Mouse (Mus musculus): ENCODE measurements at regions not wholly inside any gene's neighbourhood (a gene's known extent, or its start where the extent isn't known, plus 50 kb on each side); places are given as distances from the start of the nearest gene placed in this dataset.

- Histone ChIP-seq H3K9me3 (ENCODE audit: control insufficient read depth, low read length) (no peaks in the 10 kb centered on the region), H3K4me3 (ENCODE audit: low read depth, low read length) (no peak overlapping the region), H3K36me3 (ENCODE audit: control insufficient read depth, insufficient read depth, low read length) (no peaks in the 10 kb centered on the region), H3K9ac (replicated peaks; ENCODE audit: low read depth, low read length) (no peak overlapping the region), H3K27ac (ENCODE audit: low read depth, low read length) (no peak overlapping the region), H3K4me2 (ENCODE audit: low read depth, low read length) (no peak overlapping the region), H3K4me1 (ENCODE audit: control insufficient read depth, insufficient read depth, low read length) (no peaks in the 10 kb centered on the region), H3K27me3 (ENCODE audit: control insufficient read depth, insufficient read depth, low read length) (no peaks in the 10 kb centered on the region)
- 90% methylated on average over 1 of the region's 1 CpGs for WGBS
- ATAC-seq (ENCODE audit: low read depth) = no peak
Measured at GRCm38 (mm10) chr6:107378489-107378888, 151.1 kb upstream of the Lrrn1 start.

- Histone ChIP-seq H3K4me1 (ENCODE audit: control insufficient read depth, insufficient read depth, low read length) (no peaks in the 10 kb centered on the region), H3K9ac (replicated peaks; ENCODE audit: low read depth, low read length) (no peak overlapping the region), H3K27ac (ENCODE audit: low read depth, low read length) (no peak overlapping the region), H3K36me3 (ENCODE audit: control insufficient read depth, insufficient read depth, low read length) (no peaks in the 10 kb centered on the region), H3K4me3 (ENCODE audit: low read depth, low read length) (no peak overlapping the region), H3K9me3 (ENCODE audit: control insufficient read depth, low read length) (no peaks in the 10 kb centered on the region), H3K27me3 (ENCODE audit: control insufficient read depth, insufficient read depth, low read length) (no peaks in the 10 kb centered on the region), H3K4me2 (ENCODE audit: low read depth, low read length) (no peak overlapping the region)
- no peak for ATAC-seq (ENCODE audit: low read depth)
- 33% methylated on average over 1 of the region's 1 CpGs for WGBS
Measured at GRCm38 (mm10) chr6:107380621-107381020, 148.9 kb upstream of the Lrrn1 start.

- no peaks in the 10 kb centered on the region for H3K27me3 ChIP-seq (ENCODE audit: control insufficient read depth, insufficient read depth, low read length)
- 24% methylated on average over 7 of the region's 7 CpGs for WGBS
- H3K4me1 ChIP-seq (ENCODE audit: control insufficient read depth, insufficient read depth, low read length) = no peaks in the 10 kb centered on the region
- ATAC-seq (ENCODE audit: low read depth) = peak; percentile 90
- H3K27ac ChIP-seq (ENCODE audit: low read depth, low read length) = peak overlapping the region; percentile 3; the same call in 1 of the 2 replicates
- no peak overlapping the region for H3K4me3 ChIP-seq (ENCODE audit: low read depth, low read length)
- H3K4me2 ChIP-seq (ENCODE audit: low read depth, low read length) = no peak overlapping the region
- no peaks in the 10 kb centered on the region for H3K36me3 ChIP-seq (ENCODE audit: control insufficient read depth, insufficient read depth, low read length)
- H3K9ac ChIP-seq (replicated peaks; ENCODE audit: low read depth, low read length) = no peak overlapping the region
- H3K9me3 ChIP-seq (ENCODE audit: control insufficient read depth, low read length) = no peaks in the 10 kb centered on the region
Measured at GRCm38 (mm10) chr6:107386094-107386678, 143.4 kb upstream of the Lrrn1 start.

GRCm38 (mm10) chr6:107389892-107390291, 139.7 kb upstream of the Lrrn1 start:
- Histone ChIP-seq H3K9ac (replicated peaks; ENCODE audit: low read depth, low read length) (no peak overlapping the region), H3K27me3 (ENCODE audit: control insufficient read depth, insufficient read depth, low read length) (no peaks in the 10 kb centered on the region), H3K36me3 (ENCODE audit: control insufficient read depth, insufficient read depth, low read length) (no peaks in the 10 kb centered on the region), H3K4me1 (ENCODE audit: control insufficient read depth, insufficient read depth, low read length) (no peaks in the 10 kb centered on the region), H3K9me3 (ENCODE audit: control insufficient read depth, low read length) (no peaks in the 10 kb centered on the region), H3K4me2 (ENCODE audit: low read depth, low read length) (no peak overlapping the region), H3K4me3 (ENCODE audit: low read depth, low read length) (no peak overlapping the region), H3K27ac (ENCODE audit: low read depth, low read length) (no peak overlapping the region)
- ATAC-seq (ENCODE audit: low read depth) = no peak
- WGBS = 43% methylated on average over 3 of the region's 3 CpGs

- Histone ChIP-seq H3K4me1 (ENCODE audit: control insufficient read depth, insufficient read depth, low read length) (no peaks in the 10 kb centered on the region), H3K27ac (ENCODE audit: low read depth, low read length) (no peak overlapping the region), H3K27me3 (ENCODE audit: control insufficient read depth, insufficient read depth, low read length) (no peaks in the 10 kb centered on the region), H3K4me3 (ENCODE audit: low read depth, low read length) (no peak overlapping the region), H3K36me3 (ENCODE audit: control insufficient read depth, insufficient read depth, low read length) (no peaks in the 10 kb centered on the region), H3K9me3 (ENCODE audit: control insufficient read depth, low read length) (no peaks in the 10 kb centered on the region), H3K4me2 (ENCODE audit: low read depth, low read length) (no peak overlapping the region), H3K9ac (replicated peaks; ENCODE audit: low read depth, low read length) (no peak overlapping the region)
- no peak; the same call in 1 of the 2 replicates for ATAC-seq (ENCODE audit: low read depth)
- WGBS = 32% methylated on average over 2 of the region's 2 CpGs
Measured at GRCm38 (mm10) chr6:107394611-107395010, 135.0 kb upstream of the Lrrn1 start.

GRCm38 (mm10) chr6:107415766-107416165, 113.8 kb upstream of the Lrrn1 start:
- H3K4me2 ChIP-seq (ENCODE audit: low read depth, low read length) = no peak overlapping the region
- no peak overlapping the region for H3K4me3 ChIP-seq (ENCODE audit: low read depth, low read length)
- no peak overlapping the region for H3K27ac ChIP-seq (ENCODE audit: low read depth, low read length)
- no peak overlapping the region for H3K9ac ChIP-seq (replicated peaks; ENCODE audit: low read depth, low read length)
- H3K27me3 ChIP-seq (ENCODE audit: control insufficient read depth, insufficient read depth, low read length) = no peaks in the 10 kb centered on the region
- H3K9me3 ChIP-seq (ENCODE audit: control insufficient read depth, low read length) = no peaks in the 10 kb centered on the region
- 82% methylated on average over 4 of the region's 4 CpGs for WGBS
- no peaks in the 10 kb centered on the region for H3K4me1 ChIP-seq (ENCODE audit: control insufficient read depth, insufficient read depth, low read length)
- H3K36me3 ChIP-seq (ENCODE audit: control insufficient read depth, insufficient read depth, low read length) = no peaks in the 10 kb centered on the region
- no peak for ATAC-seq (ENCODE audit: low read depth)

- H3K27me3 ChIP-seq (ENCODE audit: control insufficient read depth, insufficient read depth, low read length) = no peaks in the 10 kb centered on the region
- H3K4me3 ChIP-seq (ENCODE audit: low read depth, low read length) = no peak overlapping the region
- H3K9me3 ChIP-seq (ENCODE audit: control insufficient read depth, low read length) = no peaks in the 10 kb centered on the region
- H3K4me2 ChIP-seq (ENCODE audit: low read depth, low read length) = no peak overlapping the region
- H3K36me3 ChIP-seq (ENCODE audit: control insufficient read depth, insufficient read depth, low read length) = no peaks in the 10 kb centered on the region
- 36% methylated on average over 3 of the region's 3 CpGs for WGBS
- H3K4me1 ChIP-seq (ENCODE audit: control insufficient read depth, insufficient read depth, low read length) = no peaks in the 10 kb centered on the region
- no peak overlapping the region for H3K27ac ChIP-seq (ENCODE audit: low read depth, low read length)
- ATAC-seq (ENCODE audit: low read depth) = no peak
- no peak overlapping the region for H3K9ac ChIP-seq (replicated peaks; ENCODE audit: low read depth, low read length)
Measured at GRCm38 (mm10) chr6:107422091-107422490, 107.5 kb upstream of the Lrrn1 start.

- H3K27me3 ChIP-seq (ENCODE audit: control insufficient read depth, insufficient read depth, low read length) = no peaks in the 10 kb centered on the region
Measured at GRCm38 (mm10) chr6:107426529-107426928, 103.0 kb upstream of the Lrrn1 start.

GRCm38 (mm10) chr6:107431033-107431432, 98.5 kb upstream of the Lrrn1 start:
- Histone ChIP-seq H3K4me3 (ENCODE audit: low read depth, low read length) (no peak overlapping the region), H3K36me3 (ENCODE audit: control insufficient read depth, insufficient read depth, low read length) (no peaks in the 10 kb centered on the region), H3K4me1 (ENCODE audit: control insufficient read depth, insufficient read depth, low read length) (no peaks in the 10 kb centered on the region), H3K9ac (replicated peaks; ENCODE audit: low read depth, low read length) (no peak overlapping the region), H3K27me3 (ENCODE audit: control insufficient read depth, insufficient read depth, low read length) (no peaks in the 10 kb centered on the region), H3K4me2 (ENCODE audit: low read depth, low read length) (no peak overlapping the region), H3K27ac (ENCODE audit: low read depth, low read length) (no peak overlapping the region), H3K9me3 (ENCODE audit: control insufficient read depth, low read length) (no peaks in the 10 kb centered on the region)
- ATAC-seq (ENCODE audit: low read depth) = no peak
- 51% methylated on average over 4 of the region's 4 CpGs for WGBS

More at GRCm38 (mm10) chr6:107426529-107426928, 103.0 kb upstream of the Lrrn1 start:
- no peak overlapping the region for H3K27ac ChIP-seq (ENCODE audit: low read depth, low read length)
- H3K9ac ChIP-seq (replicated peaks; ENCODE audit: low read depth, low read length) = no peak overlapping the region
- no peak overlapping the region for H3K4me3 ChIP-seq (ENCODE audit: low read depth, low read length)
- WGBS = 68% methylated on average over 3 of the region's 3 CpGs
- no peak for ATAC-seq (ENCODE audit: low read depth)
- no peaks in the 10 kb centered on the region for H3K4me1 ChIP-seq (ENCODE audit: control insufficient read depth, insufficient read depth, low read length)
- H3K36me3 ChIP-seq (ENCODE audit: control insufficient read depth, insufficient read depth, low read length) = no peaks in the 10 kb centered on the region
- H3K9me3 ChIP-seq (ENCODE audit: control insufficient read depth, low read length) = no peaks in the 10 kb centered on the region
- H3K4me2 ChIP-seq (ENCODE audit: low read depth, low read length) = no peak overlapping the region

All from neural tube, embryonic 14.5 days (tissue).